Mouse (Mus musculus): Measurements from ENCODE around the gene Lpar1. TPM values are rescaled to one million over a fixed set of nuclear protein-coding genes. Genes with fewer than 3 reads are reported as not detected.

Lpar1 gene
- total and polyA plus RNA-seq, 3 experiments = not detected

DNA sequence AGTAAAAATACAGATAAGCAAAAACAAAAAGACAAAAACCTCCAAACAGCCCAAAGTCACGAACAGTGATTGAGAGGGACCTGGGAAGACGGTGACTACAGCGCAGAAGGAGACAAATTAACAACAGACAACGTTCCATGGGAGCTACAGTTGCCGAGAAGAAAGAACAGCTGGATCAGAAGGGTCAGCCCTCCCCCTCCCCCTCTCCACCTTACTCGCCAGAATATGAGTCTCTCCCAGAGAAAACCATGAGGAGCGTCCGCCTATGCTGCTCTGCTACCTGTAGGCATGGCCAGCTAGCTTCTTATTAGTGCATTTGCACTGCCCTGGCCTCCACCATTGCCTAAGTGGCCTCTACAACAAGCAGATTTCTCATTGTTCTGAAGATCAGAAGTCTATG is 32.6 kb downstream of the Lpar1 start:
- H3K4me3 ChIP-seq (ENCODE audit: control insufficient read depth in 1 of 2, insufficient read depth in 1 of 2, low read depth in 2 of 2, low read length in 2 of 2) = no peak overlapping the region

DNA sequence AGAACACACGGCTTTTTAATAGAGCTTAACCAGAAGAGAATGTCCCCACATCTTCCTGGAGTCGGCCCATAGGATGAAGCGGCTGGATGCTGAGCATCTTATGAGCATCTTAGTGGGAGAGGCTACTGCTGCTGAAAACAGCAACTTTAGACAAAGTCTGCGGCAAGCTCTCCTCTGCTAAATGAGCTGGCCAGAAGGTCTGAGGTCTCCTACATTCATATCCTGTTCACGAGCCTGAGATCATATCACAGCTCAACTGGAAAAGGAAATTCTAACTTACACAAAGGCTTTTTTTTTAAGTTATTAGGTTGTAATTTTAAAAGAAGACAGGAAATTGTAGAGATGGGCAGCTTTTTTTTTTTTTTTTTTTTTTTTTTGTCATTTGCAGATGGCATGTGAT is 33.2 kb downstream of the Lpar1 start:
- no peaks in the 10 kb centered on the region for H3K9me3 ChIP-seq (replicated peaks; ENCODE audit: insufficient read depth, low read length)
- H3K9ac ChIP-seq (ENCODE audit: control insufficient read depth, low read depth, low read length, poor library complexity, severe bottlenecking) = no peak overlapping the region
- no peak overlapping the region for H3K27ac ChIP-seq (ENCODE audit: control insufficient read depth, low read depth, low read length)
- H3K27me3 ChIP-seq (ENCODE audit: control insufficient read depth in 1 of 2, insufficient read depth in 2 of 2, low read length in 2 of 2) = no peaks in the 10 kb centered on the region
- no peaks in the 10 kb centered on the region for H3K4me1 ChIP-seq (ENCODE audit: control insufficient read depth in 1 of 2, insufficient read depth in 2 of 2, low read length in 2 of 2)
- H3K4me3 ChIP-seq (ENCODE audit: control insufficient read depth in 1 of 2, insufficient read depth in 1 of 2, low read depth in 2 of 2, low read length in 2 of 2) = no peak overlapping the region
- no peaks in the 10 kb centered on the region for H3K36me3 ChIP-seq (ENCODE audit: control insufficient read depth in 1 of 2, insufficient read depth in 2 of 2, low read length in 2 of 2)
- TF ChIP-seq JUND (IDR thresholded peaks at IDR 0.05; ENCODE audit: low read depth, low read length) (no peak), ETS1 (IDR thresholded peaks at IDR 0.05; ENCODE audit: low read depth, low read length) (no peak), MXI1 (IDR thresholded peaks at IDR 0.05; ENCODE audit: low read depth, low read length) (no peak), ZMIZ1 (IDR thresholded peaks at IDR 0.05; ENCODE audit: low read depth, low read length) (no peak), POLR2A (IDR thresholded peaks at IDR 0.05; ENCODE audit: control insufficient read depth in 1 of 2, insufficient read depth in 1 of 2, low read depth in 1 of 2, low read length in 2 of 2, poor library complexity in 1 of 2) (no peak), GABPA (IDR thresholded peaks at IDR 0.05; ENCODE audit: low read depth, low read length) (no peak)
- DNase-seq (ENCODE audit: low read depth, low spot score) = no peak
- H3K79me2 ChIP-seq (ENCODE audit: control insufficient read depth, insufficient read depth, low read length, poor library complexity) = no peaks in the 10 kb centered on the region

More for the DNA sequence above, 32.6 kb downstream of the Lpar1 start:
- TF ChIP-seq ZC3H11A (IDR thresholded peaks at IDR 0.05; ENCODE audit: low read depth, low read length) = no peak
- no peaks in the 10 kb centered on the region for H3K9me3 ChIP-seq (replicated peaks; ENCODE audit: insufficient read depth, low read length)
- no peak overlapping the region for H3K9ac ChIP-seq (ENCODE audit: control insufficient read depth, low read depth, low read length, poor library complexity, severe bottlenecking)
- no peaks in the 10 kb centered on the region for H3K36me3 ChIP-seq (ENCODE audit: control insufficient read depth in 1 of 2, insufficient read depth in 2 of 2, low read length in 2 of 2)
- no peak overlapping the region for H3K27ac ChIP-seq (ENCODE audit: control insufficient read depth, low read depth, low read length)
- no peaks in the 10 kb centered on the region for H3K27me3 ChIP-seq (ENCODE audit: control insufficient read depth in 1 of 2, insufficient read depth in 2 of 2, low read length in 2 of 2)
- H3K79me2 ChIP-seq (ENCODE audit: control insufficient read depth, insufficient read depth, low read length, poor library complexity) = no peaks in the 10 kb centered on the region
- DNase-seq (ENCODE audit: low read depth, low spot score) = no peak
- H3K4me1 ChIP-seq (ENCODE audit: control insufficient read depth in 1 of 2, insufficient read depth in 2 of 2, low read length in 2 of 2) = no peaks in the 10 kb centered on the region

DNA sequence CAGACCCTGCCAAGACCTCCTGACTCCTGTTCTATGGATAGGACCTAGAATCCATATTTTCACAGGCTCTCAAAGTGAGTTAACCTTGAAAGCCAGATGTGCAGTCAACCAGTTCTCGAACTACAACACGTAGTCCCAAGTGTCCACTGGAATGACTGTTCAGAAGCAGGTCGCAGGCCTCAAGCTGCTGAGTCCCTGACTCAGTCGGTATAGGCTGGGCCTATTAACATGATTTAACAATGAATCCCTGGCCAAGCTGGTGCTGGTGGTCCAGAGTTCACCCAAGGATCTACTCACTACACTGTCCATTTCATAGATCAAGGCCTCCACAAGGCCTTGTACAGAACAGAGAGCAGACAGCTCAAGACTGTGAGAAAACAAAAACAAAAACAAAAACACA is 33.8 kb downstream of the Lpar1 start:
- TF ChIP-seq RAD21 (IDR thresholded peaks at IDR 0.05; ENCODE audit: low read depth, low read length) = no peak
- H3K4me3 ChIP-seq (ENCODE audit: control insufficient read depth in 1 of 2, insufficient read depth in 1 of 2, low read depth in 2 of 2, low read length in 2 of 2) = no peak overlapping the region

DNA sequence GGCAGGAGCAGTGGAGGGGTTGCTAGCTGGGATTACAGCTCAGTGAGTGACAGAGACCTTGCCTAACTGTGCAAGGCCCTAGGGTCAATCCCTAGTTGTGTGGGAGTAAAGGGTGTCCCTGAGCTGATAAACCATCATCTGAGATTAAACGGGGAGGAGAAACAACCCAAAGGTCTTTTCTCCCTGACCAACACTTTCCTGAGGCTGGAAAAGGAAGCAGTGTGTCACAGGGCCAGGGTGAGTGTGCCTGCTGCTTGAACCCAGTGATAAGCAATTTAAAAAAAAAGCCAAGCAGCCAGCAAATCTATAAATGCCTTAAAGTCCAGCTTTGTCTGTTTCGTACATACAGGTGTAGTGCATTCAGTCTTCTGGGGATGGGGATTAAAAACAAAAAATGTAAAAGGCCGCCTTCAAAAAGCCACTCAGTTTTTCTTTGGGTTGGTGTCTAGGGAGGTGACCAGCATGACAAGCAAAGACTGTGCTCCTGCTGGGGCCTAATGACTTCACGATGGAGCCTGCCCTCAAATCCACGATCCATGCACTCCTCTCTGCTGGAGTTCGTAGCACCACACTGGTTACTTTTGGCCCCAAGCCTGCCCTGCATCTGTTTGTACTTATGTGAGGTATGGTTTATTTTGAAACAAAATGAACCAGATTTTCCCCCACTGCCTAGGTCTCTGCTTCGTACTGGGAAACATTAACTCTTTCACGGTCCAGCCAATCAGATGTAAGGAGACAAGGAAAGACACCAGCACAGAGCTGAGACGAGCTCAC is 35.3 kb downstream of the Lpar1 start:
- DNase-seq (ENCODE audit: low read depth, low spot score) = no peak
- Histone ChIP-seq H3K9me3 (replicated peaks; ENCODE audit: insufficient read depth, low read length) (no peaks in the 10 kb centered on the region), H3K4me1 (ENCODE audit: control insufficient read depth in 1 of 2, insufficient read depth in 2 of 2, low read length in 2 of 2) (no peaks in the 10 kb centered on the region), H3K36me3 (ENCODE audit: control insufficient read depth in 1 of 2, insufficient read depth in 2 of 2, low read length in 2 of 2) (no peaks in the 10 kb centered on the region), H3K4me3 (ENCODE audit: control insufficient read depth in 1 of 2, insufficient read depth in 1 of 2, low read depth in 2 of 2, low read length in 2 of 2) (no peak overlapping the region), H3K79me2 (ENCODE audit: control insufficient read depth, insufficient read depth, low read length, poor library complexity) (no peaks in the 10 kb centered on the region), H3K9ac (ENCODE audit: control insufficient read depth, low read depth, low read length, poor library complexity, severe bottlenecking) (no peak overlapping the region), H3K27me3 (ENCODE audit: control insufficient read depth in 1 of 2, insufficient read depth in 2 of 2, low read length in 2 of 2) (no peaks in the 10 kb centered on the region), H3K27ac (ENCODE audit: control insufficient read depth, low read depth, low read length) (no peak overlapping the region)
- TF ChIP-seq MAFK (IDR thresholded peaks at IDR 0.05; ENCODE audit: borderline replicate concordance, low read depth, low read length) (no peak), TAL1 (IDR thresholded peaks at IDR 0.05; ENCODE audit: low read length) (no peak), TBP (IDR thresholded peaks at IDR 0.05; ENCODE audit: low read depth, low read length) (no peak), KAT2A (conservative IDR thresholded peaks at IDR 0.05; ENCODE audit: low read depth, low read length) (no peak), EP300 (IDR thresholded peaks at IDR 0.05; ENCODE audit: low read depth in 1 of 2, low read length in 2 of 2) (no peak), UBTF (IDR thresholded peaks at IDR 0.05; ENCODE audit: borderline replicate concordance, insufficient read depth, low read depth, low read length) (no peak), MEF2A (IDR thresholded peaks at IDR 0.05; ENCODE audit: extremely low read depth, insufficient replicate concordance, low read depth, low read length, poor library complexity, severe bottlenecking) (no peak), HCFC1 (IDR thresholded peaks at IDR 0.05; ENCODE audit: low read depth, low read length) (no peak), TCF12 (IDR thresholded peaks at IDR 0.05; ENCODE audit: low read depth, low read length) (no peak), MAX (IDR thresholded peaks at IDR 0.05; ENCODE audit: low read length) (no peak), MYC (IDR thresholded peaks at IDR 0.05; ENCODE audit: low read depth, low read length) (no peak), POLR2AphosphoS5 (IDR thresholded peaks at IDR 0.05; ENCODE audit: borderline replicate concordance, low read depth, low read length) (no peak)

More for the DNA sequence above, 33.8 kb downstream of the Lpar1 start:
- Histone ChIP-seq H3K27me3 (ENCODE audit: control insufficient read depth in 1 of 2, insufficient read depth in 2 of 2, low read length in 2 of 2) (no peaks in the 10 kb centered on the region), H3K79me2 (ENCODE audit: control insufficient read depth, insufficient read depth, low read length, poor library complexity) (no peaks in the 10 kb centered on the region), H3K4me1 (ENCODE audit: control insufficient read depth in 1 of 2, insufficient read depth in 2 of 2, low read length in 2 of 2) (no peaks in the 10 kb centered on the region), H3K9ac (ENCODE audit: control insufficient read depth, low read depth, low read length, poor library complexity, severe bottlenecking) (no peak overlapping the region), H3K9me3 (replicated peaks; ENCODE audit: insufficient read depth, low read length) (no peaks in the 10 kb centered on the region), H3K36me3 (ENCODE audit: control insufficient read depth in 1 of 2, insufficient read depth in 2 of 2, low read length in 2 of 2) (no peaks in the 10 kb centered on the region), H3K27ac (ENCODE audit: control insufficient read depth, low read depth, low read length) (no peak overlapping the region)
- DNase-seq (ENCODE audit: low read depth, low spot score) = no peak
